Mouse (Mus musculus) limb, embryonic 11.5 days (tissue): Measurements from ENCODE around the gene Tceal5. TPM values are rescaled to one million over a fixed set of nuclear protein-coding genes. Genes with fewer than 3 reads are reported as not detected.

Experiments
- microRNA-seq: library from miRNA; unstranded; fragments of <30 nt; microRNA quantifications from one replicate; pipeline ENCODE4, GENCODE M21; 2016
- polyA plus RNA-seq: library from polyadenylated mRNA; unstranded; fragments of >200 nt; fragmentation: Nextera tagmentation; extraction: Ambion mirVana; gene quantifications from 2 replicates; pipeline ENCODE4 v1.2.1, GENCODE M21; 2014

Tceal5 gene
- polyA plus RNA-seq, 1 experiment from 2014 or later = 1.8 TPM

Small RNAs within 50 kb of the gene (microRNA-seq; reads per million reads assigned to microRNA genes)
- gene Mir6383 = not detected

Other genes with a start within 250 kb of the Tceal5 start
- gene Arxes2, start 210.1 kb downstream of the Tceal5 start, polyA plus RNA-seq = 101 and 102 TPM in 2 replicates
- 47.7 and 52.3 TPM in 2 replicates for gene Arxes1, start 170.5 kb downstream of the Tceal5 start, polyA plus RNA-seq
- gene Bex2, start 135.6 kb downstream of the Tceal5 start, polyA plus RNA-seq = 242 and 252 TPM in 2 replicates
- gene Nxf3, start 118.6 kb downstream of the Tceal5 start, polyA plus RNA-seq = 0.07 and 0.09 TPM in 2 replicates
- gene Bex4, start 64.9 kb downstream of the Tceal5 start, polyA plus RNA-seq = 74.2 and 81.7 TPM in 2 replicates
- gene Tceal8, start 31.5 kb downstream of the Tceal5 start, polyA plus RNA-seq = 225 and 230 TPM in 2 replicates
- gene Tceal7, start 10.9 kb upstream of the Tceal5 start, polyA plus RNA-seq = 1.2 and 1.8 TPM in 2 replicates
- 88.1 and 98.7 TPM in 2 replicates for gene Bex1, start 11.6 kb upstream of the Tceal5 start, polyA plus RNA-seq
- gene Tceal9, start 41.2 kb upstream of the Tceal5 start, polyA plus RNA-seq = 714 and 733 TPM in 2 replicates
- gene Bex3, start 66.4 kb upstream of the Tceal5 start, polyA plus RNA-seq = 681 and 702 TPM in 2 replicates